Mouse (Mus musculus): ENCODE measurements around the gene Hoxd3. TPM values are rescaled to one million over a fixed set of nuclear protein-coding genes. Genes with fewer than 3 reads are reported as not detected.

Gene Hoxd3
- polyA plus RNA-seq, 1 experiment from 2014 or later = 0.07 TPM

GRCm38 (mm10) chr2:74677106-74677505 lies 34.6 kb upstream of the Hoxd3 start:
- H3K27ac ChIP-seq (ENCODE audit: low read depth, low read length) = no peak overlapping the region
- 16% methylated on average over 2 of the region's 2 CpGs for WGBS
- H3K4me2 ChIP-seq = no peak overlapping the region
- 0 out of 2 replicates have a peak, but pooled peaks cover 4% of the 10 kb centered on the region for H3K4me1 ChIP-seq (ENCODE audit: control insufficient read depth, insufficient read depth, low read length)
- H3K36me3 ChIP-seq (ENCODE audit: control insufficient read depth, insufficient read depth, low read length) = no peaks in the 10 kb centered on the region
- DNase-seq (ENCODE audit: low spot score, missing footprints) (no peak), ATAC-seq (ENCODE audit: low FRiP score) (no peak)
- no peak overlapping the region for H3K9ac ChIP-seq (ENCODE audit: low read length)
- H3K4me3 ChIP-seq (ENCODE audit: low read depth, low read length) = no peak overlapping the region
- no peaks in the 10 kb centered on the region for H3K9me3 ChIP-seq (ENCODE audit: control insufficient read depth, low read length)
- H3K27me3 ChIP-seq (ENCODE audit: control insufficient read depth, insufficient read depth, low read length) = peaks cover 100% of the 10 kb centered on the region

- Histone ChIP-seq H3K27ac (ENCODE audit: low read depth, low read length) (no peak within 1 kb of the TSS), H3K9me3 (ENCODE audit: control insufficient read depth, low read length) (no peaks in the 10 kb centered on the region), H3K4me3 (ENCODE audit: low read depth, low read length) (no peak within 1 kb of the TSS), H3K9ac (ENCODE audit: low read length) (no peak within 1 kb of the TSS), H3K36me3 (ENCODE audit: control insufficient read depth, insufficient read depth, low read length) (no peaks in the 10 kb centered on the region), H3K4me1 (ENCODE audit: control insufficient read depth, insufficient read depth, low read length) (peaks cover 5% of the 10 kb centered on the region; the same call in 1 of the 2 replicates), H3K4me2 (no peak within 1 kb of the TSS), H3K27me3 (ENCODE audit: control insufficient read depth, insufficient read depth, low read length) (peaks cover 100% of the 10 kb centered on the region)
- ATAC-seq (ENCODE audit: low FRiP score) (no peak), DNase-seq (ENCODE audit: low spot score, missing footprints) (no peak)
- WGBS = 1% methylated on average over 15 of the region's 15 CpGs
These were observed 32.7 kb upstream of the Hoxd3 start, which contains the start of gene Hoxd11 for GRCm38 (mm10) chr2:74678891-74679595. Hoxd11 (plus strand) TSS chr2:74679557.

GRCm38 (mm10) chr2:74679596-74679971 lies 32.1 kb upstream of the Hoxd3 start:
- peaks cover 5% of the 10 kb centered on the region; the same call in 1 of the 2 replicates for H3K4me1 ChIP-seq (ENCODE audit: control insufficient read depth, insufficient read depth, low read length)
- peaks cover 100% of the 10 kb centered on the region for H3K27me3 ChIP-seq (ENCODE audit: control insufficient read depth, insufficient read depth, low read length)
- no peak overlapping the region for H3K4me2 ChIP-seq
- H3K36me3 ChIP-seq (ENCODE audit: control insufficient read depth, insufficient read depth, low read length) = no peaks in the 10 kb centered on the region
- DNase-seq (ENCODE audit: low spot score, missing footprints) (no peak), ATAC-seq (ENCODE audit: low FRiP score) (no peak)
- WGBS = under 1% methylated on average over 26 of the region's 26 CpGs
- no peak overlapping the region for H3K27ac ChIP-seq (ENCODE audit: low read depth, low read length)
- H3K4me3 ChIP-seq (ENCODE audit: low read depth, low read length) = no peak overlapping the region
- H3K9ac ChIP-seq (ENCODE audit: low read length) = no peak overlapping the region
- no peaks in the 10 kb centered on the region for H3K9me3 ChIP-seq (ENCODE audit: control insufficient read depth, low read length)

- H3K4me3 ChIP-seq (ENCODE audit: low read depth, low read length) = no peak overlapping the region
- H3K9me3 ChIP-seq (ENCODE audit: control insufficient read depth, low read length) = no peaks in the 10 kb centered on the region
- WGBS = 1% methylated on average over 22 of the region's 23 CpGs
- no peak overlapping the region for H3K9ac ChIP-seq (ENCODE audit: low read length)
- no peak overlapping the region for H3K4me2 ChIP-seq
- H3K27me3 ChIP-seq (ENCODE audit: control insufficient read depth, insufficient read depth, low read length) = peaks cover 100% of the 10 kb centered on the region
- peaks cover 5% of the 10 kb centered on the region; the same call in 1 of the 2 replicates for H3K4me1 ChIP-seq (ENCODE audit: control insufficient read depth, insufficient read depth, low read length)
- H3K27ac ChIP-seq (ENCODE audit: low read depth, low read length) = no peak overlapping the region
- DNase-seq (ENCODE audit: low spot score, missing footprints) = no peak
- ATAC-seq (ENCODE audit: low FRiP score) = no peak
- H3K36me3 ChIP-seq (ENCODE audit: control insufficient read depth, insufficient read depth, low read length) = no peaks in the 10 kb centered on the region
These were observed 31.7 kb upstream of the Hoxd3 start for GRCm38 (mm10) chr2:74679980-74680379.

GRCm38 (mm10) chr2:74680561-74681398 lies 30.9 kb upstream of the Hoxd3 start:
- peaks cover 5% of the 10 kb centered on the region; the same call in 1 of the 2 replicates for H3K4me1 ChIP-seq (ENCODE audit: control insufficient read depth, insufficient read depth, low read length)
- DNase-seq (ENCODE audit: low spot score, missing footprints) (peak; percentile 94), ATAC-seq (ENCODE audit: low FRiP score) (no peak)
- H3K9me3 ChIP-seq (ENCODE audit: control insufficient read depth, low read length) = no peaks in the 10 kb centered on the region
- H3K4me3 ChIP-seq (ENCODE audit: low read depth, low read length) = no peak overlapping the region
- peaks cover 100% of the 10 kb centered on the region for H3K27me3 ChIP-seq (ENCODE audit: control insufficient read depth, insufficient read depth, low read length)
- H3K4me2 ChIP-seq = no peak overlapping the region
- WGBS = 3% methylated on average over 21 of the region's 21 CpGs
- no peak overlapping the region for H3K27ac ChIP-seq (ENCODE audit: low read depth, low read length)
- H3K36me3 ChIP-seq (ENCODE audit: control insufficient read depth, insufficient read depth, low read length) = no peaks in the 10 kb centered on the region
- no peak overlapping the region for H3K9ac ChIP-seq (ENCODE audit: low read length)

- ATAC-seq (ENCODE audit: low FRiP score) (0 out of 2 replicates have a peak, but pooled peaks have one; percentile 30), DNase-seq (ENCODE audit: low spot score, missing footprints) (peak; percentile 96)
- no peak overlapping the region for H3K4me3 ChIP-seq (ENCODE audit: low read depth, low read length)
- H3K27ac ChIP-seq (ENCODE audit: low read depth, low read length) = no peak overlapping the region
- H3K9ac ChIP-seq (ENCODE audit: low read length) = no peak overlapping the region
- H3K27me3 ChIP-seq (ENCODE audit: control insufficient read depth, insufficient read depth, low read length) = peaks cover 98% of the 10 kb centered on the region
- H3K9me3 ChIP-seq (ENCODE audit: control insufficient read depth, low read length) = no peaks in the 10 kb centered on the region
- 0 out of 2 replicates have a peak overlapping the region, but pooled peaks have one; percentile 17 for H3K4me2 ChIP-seq
- H3K4me1 ChIP-seq (ENCODE audit: control insufficient read depth, insufficient read depth, low read length) = peaks cover 5% of the 10 kb centered on the region; the same call in 1 of the 2 replicates
- under 1% methylated on average over 77 of the region's 78 CpGs for WGBS
- no peaks in the 10 kb centered on the region for H3K36me3 ChIP-seq (ENCODE audit: control insufficient read depth, insufficient read depth, low read length)
These were observed 29.9 kb upstream of the Hoxd3 start for GRCm38 (mm10) chr2:74681594-74682531.

GRCm38 (mm10) chr2:74682796-74683195 lies 28.9 kb upstream of the Hoxd3 start:
- Histone ChIP-seq H3K27ac (ENCODE audit: low read depth, low read length) (no peak overlapping the region), H3K27me3 (ENCODE audit: control insufficient read depth, insufficient read depth, low read length) (peaks cover 98% of the 10 kb centered on the region), H3K9me3 (ENCODE audit: control insufficient read depth, low read length) (no peaks in the 10 kb centered on the region), H3K4me3 (ENCODE audit: low read depth, low read length) (no peak overlapping the region), H3K9ac (ENCODE audit: low read length) (no peak overlapping the region), H3K4me1 (ENCODE audit: control insufficient read depth, insufficient read depth, low read length) (peaks cover 5% of the 10 kb centered on the region; the same call in 1 of the 2 replicates), H3K4me2 (0 out of 2 replicates have a peak overlapping the region, but pooled peaks have one; percentile 17), H3K36me3 (ENCODE audit: control insufficient read depth, insufficient read depth, low read length) (no peaks in the 10 kb centered on the region)
- no peak for ATAC-seq (ENCODE audit: low FRiP score)
- DNase-seq (ENCODE audit: low spot score, missing footprints) = no peak
- 1% methylated on average over 38 of the region's 51 CpGs for WGBS

GRCm38 (mm10) chr2:74683471-74683951 lies 28.2 kb upstream of the Hoxd3 start:
- Histone ChIP-seq H3K27me3 (ENCODE audit: control insufficient read depth, insufficient read depth, low read length) (peaks cover 98% of the 10 kb centered on the region), H3K9ac (ENCODE audit: low read length) (no peak overlapping the region), H3K36me3 (ENCODE audit: control insufficient read depth, insufficient read depth, low read length) (no peaks in the 10 kb centered on the region), H3K4me2 (no peak overlapping the region), H3K27ac (ENCODE audit: low read depth, low read length) (no peak overlapping the region), H3K4me1 (ENCODE audit: control insufficient read depth, insufficient read depth, low read length) (peaks cover 5% of the 10 kb centered on the region; the same call in 1 of the 2 replicates), H3K9me3 (ENCODE audit: control insufficient read depth, low read length) (no peaks in the 10 kb centered on the region), H3K4me3 (ENCODE audit: low read depth, low read length) (no peak overlapping the region)
- under 1% methylated on average over 18 of the region's 18 CpGs for WGBS
- DNase-seq (ENCODE audit: low spot score, missing footprints) (peak; percentile 94), ATAC-seq (ENCODE audit: low FRiP score) (no peak)
